Mouse (Mus musculus): Measurements from ENCODE around the gene Tmem119. TPM values are rescaled to one million over a fixed set of nuclear protein-coding genes. Genes with fewer than 3 reads are reported as not detected.

Tmem119 gene
- polyA plus RNA-seq, 1 experiment from 2014 or later = 61.9 TPM

Other genes with a start within 250 kb of the Tmem119 start
- gene Cmklr1, start 150.1 kb downstream of the Tmem119 start, polyA plus RNA-seq (2015; fragmentation: Nextera tagmentation; extraction: Ambion mirVana) = 2.4 and 3.7 TPM in 2 replicates
- not detected in 2 replicates for gene 1700069L16Rik, start 75.7 kb downstream of the Tmem119 start, polyA plus RNA-seq (2015; fragmentation: Nextera tagmentation; extraction: Ambion mirVana)
- 5.4 and 6.2 TPM in 2 replicates for gene Ficd, start 64.7 kb downstream of the Tmem119 start, polyA plus RNA-seq (2015; fragmentation: Nextera tagmentation; extraction: Ambion mirVana)
- 40.2 and 43.8 TPM in 2 replicates for gene Sart3, start 28.0 kb downstream of the Tmem119 start, polyA plus RNA-seq (2015; fragmentation: Nextera tagmentation; extraction: Ambion mirVana)
- gene Iscu, start 27.8 kb downstream of the Tmem119 start, polyA plus RNA-seq (2015; fragmentation: Nextera tagmentation; extraction: Ambion mirVana) = 107 and 115 TPM in 2 replicates
- 3.4 and 4.4 TPM in 2 replicates for gene Selplg, start 32.1 kb upstream of the Tmem119 start, polyA plus RNA-seq (2015; fragmentation: Nextera tagmentation; extraction: Ambion mirVana)
- gene Coro1c, start 108.2 kb upstream of the Tmem119 start, polyA plus RNA-seq (2015; fragmentation: Nextera tagmentation; extraction: Ambion mirVana) = 167 and 173 TPM in 2 replicates
- 10.1 and 11.8 TPM in 2 replicates for gene Ssh1, start 193.4 kb upstream of the Tmem119 start, polyA plus RNA-seq (2015; fragmentation: Nextera tagmentation; extraction: Ambion mirVana)
- 13.8 and 17.1 TPM in 2 replicates for gene Dao, start 203.2 kb upstream of the Tmem119 start, polyA plus RNA-seq (2015; fragmentation: Nextera tagmentation; extraction: Ambion mirVana)